Mouse (Mus musculus) 416B (cell line): ENCODE data around the gene Sh2b1.
"Not testable (repeated sequence)": the region's sequence is repeated elsewhere in the genome, so short reads cannot be mapped to it uniquely, and the experiment has no call there.

Experiments used
- DNase-seq: peaks from one replicate; pipeline ENCODE4 v3.0.0; 2011; ENCODE audit warnings: low read depth

Sh2b1 gene

DNA sequence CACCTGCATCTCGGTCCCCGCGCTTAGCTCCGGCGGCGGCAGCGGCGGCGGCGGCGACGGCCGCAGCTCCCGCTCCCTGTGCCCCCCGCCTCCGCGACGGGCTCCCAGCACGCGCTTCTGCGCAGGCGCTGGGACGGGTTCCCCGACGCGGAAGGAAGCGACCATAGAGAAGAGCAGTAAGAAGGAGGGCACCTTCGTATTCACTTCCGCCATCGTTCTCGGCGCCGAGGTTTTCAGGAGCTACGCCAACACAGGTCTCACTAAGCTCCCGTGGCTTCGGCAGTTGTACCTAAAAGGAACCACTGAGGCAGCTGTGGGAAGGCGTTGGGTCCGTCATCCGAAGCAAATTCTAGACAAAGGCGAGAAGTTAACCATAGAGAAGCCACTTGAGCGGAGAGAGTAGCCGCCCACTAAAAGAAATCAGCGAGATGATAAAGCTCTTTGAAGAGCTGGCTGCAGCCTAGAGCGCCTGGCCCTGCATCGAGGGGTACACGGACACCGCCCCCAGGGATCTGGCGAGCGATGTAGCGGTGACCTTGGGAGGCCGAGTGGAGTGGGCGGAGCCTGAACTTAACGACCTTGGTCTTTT is at the start of gene Sh2b1:
Gene Sh2b1 (minus strand): TSS at position 432 of the 589 bp plus-strand sequence.
- DNase-seq, result peak; percentile 96

DNA sequence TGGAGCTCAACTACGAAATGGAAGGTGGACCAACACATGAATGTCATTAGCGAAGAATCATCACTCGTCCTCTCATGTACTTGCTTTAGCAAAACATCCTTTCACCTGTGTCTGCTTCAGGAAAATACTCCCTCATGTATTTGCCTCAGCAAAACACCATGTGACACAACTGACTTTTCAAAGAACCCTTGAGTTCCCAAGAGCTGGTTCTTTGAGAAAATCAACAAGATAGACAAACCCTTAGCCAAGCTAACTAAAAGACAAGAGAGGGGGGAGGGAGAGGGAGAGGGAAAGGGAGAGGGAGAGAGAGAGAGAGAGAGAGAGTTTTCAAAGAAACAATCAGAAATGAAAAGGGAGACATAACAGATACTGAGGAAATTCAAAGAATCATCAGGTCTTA is 48.1 kb upstream of the Sh2b1 start:
- no peak for DNase-seq

- DNase-seq, result no peak
These were observed 44.3 kb upstream of the Sh2b1 start for GRCm38 (mm10) chr7:126519513-126519912.

- no peak for DNase-seq
These were observed 43.2 kb upstream of the Sh2b1 start for GRCm38 (mm10) chr7:126518261-126518941.

GRCm38 (mm10) chr7:126511287-126511686 is 36.1 kb upstream of the Sh2b1 start:
- DNase-seq, result peak; percentile 56

DNA sequence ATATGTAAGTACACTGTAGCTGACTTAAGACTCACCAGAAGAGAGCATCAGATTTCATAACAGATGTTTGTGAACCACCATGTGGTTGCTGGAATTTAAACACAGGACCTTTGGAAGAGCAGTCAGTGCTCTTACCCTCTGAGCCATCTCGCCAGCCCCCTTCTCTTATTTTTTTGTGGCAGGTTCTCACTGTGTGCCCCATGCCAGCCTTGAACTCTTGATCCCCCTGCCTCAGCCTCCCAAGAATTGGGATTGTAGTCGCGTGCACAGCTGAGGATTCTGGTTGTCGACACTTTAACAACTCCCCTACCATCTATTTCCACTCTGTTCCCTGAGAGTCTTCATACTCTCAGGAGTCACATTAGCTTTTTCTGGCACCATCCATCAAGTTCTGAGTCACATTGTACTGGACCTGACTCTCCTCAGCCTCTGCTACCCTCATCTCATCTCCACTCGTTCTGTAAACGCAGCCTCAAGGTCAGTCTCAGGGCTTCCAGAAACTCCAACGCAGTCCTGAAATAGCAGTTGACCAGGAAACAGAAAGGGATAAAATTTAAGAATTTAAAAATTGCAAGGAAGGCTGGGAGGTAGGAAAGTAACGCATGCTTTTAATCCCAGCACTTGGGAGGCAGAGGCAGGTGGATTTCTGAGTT is 32.0 kb upstream of the Sh2b1 start:
- no peak for DNase-seq

- DNase-seq, result no peak
These were observed 29.7 kb upstream of the Sh2b1 start for GRCm38 (mm10) chr7:126504913-126505312.

GRCm38 (mm10) chr7:126503273-126503878 is 28.2 kb upstream of the Sh2b1 start, which contains the start of gene Atxn2l:
Atxn2l (minus strand) TSS chr7:126503437.
- peak; percentile 99 for DNase-seq

DNA sequence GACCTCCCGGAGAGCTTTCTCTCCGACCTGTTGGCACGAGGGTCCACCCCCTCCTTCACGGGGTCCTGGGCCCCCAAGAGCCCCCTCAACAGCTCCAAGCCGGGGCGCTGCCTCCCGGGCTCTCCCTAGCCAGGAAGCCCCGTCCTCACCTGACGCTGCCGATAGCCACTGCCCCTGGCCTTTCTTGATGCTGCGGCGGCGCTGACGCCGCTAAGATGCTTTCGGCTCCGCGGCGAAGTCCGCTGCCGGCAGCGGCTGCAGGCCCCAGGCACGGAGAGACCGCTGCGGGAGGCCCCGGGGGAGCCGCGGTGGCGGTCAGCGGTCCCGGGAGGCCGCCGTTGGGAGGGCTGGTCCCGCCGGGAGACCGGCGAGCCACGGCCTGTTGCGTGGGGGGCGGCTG is 27.5 kb upstream of the Sh2b1 start:
- no peak for DNase-seq

DNA sequence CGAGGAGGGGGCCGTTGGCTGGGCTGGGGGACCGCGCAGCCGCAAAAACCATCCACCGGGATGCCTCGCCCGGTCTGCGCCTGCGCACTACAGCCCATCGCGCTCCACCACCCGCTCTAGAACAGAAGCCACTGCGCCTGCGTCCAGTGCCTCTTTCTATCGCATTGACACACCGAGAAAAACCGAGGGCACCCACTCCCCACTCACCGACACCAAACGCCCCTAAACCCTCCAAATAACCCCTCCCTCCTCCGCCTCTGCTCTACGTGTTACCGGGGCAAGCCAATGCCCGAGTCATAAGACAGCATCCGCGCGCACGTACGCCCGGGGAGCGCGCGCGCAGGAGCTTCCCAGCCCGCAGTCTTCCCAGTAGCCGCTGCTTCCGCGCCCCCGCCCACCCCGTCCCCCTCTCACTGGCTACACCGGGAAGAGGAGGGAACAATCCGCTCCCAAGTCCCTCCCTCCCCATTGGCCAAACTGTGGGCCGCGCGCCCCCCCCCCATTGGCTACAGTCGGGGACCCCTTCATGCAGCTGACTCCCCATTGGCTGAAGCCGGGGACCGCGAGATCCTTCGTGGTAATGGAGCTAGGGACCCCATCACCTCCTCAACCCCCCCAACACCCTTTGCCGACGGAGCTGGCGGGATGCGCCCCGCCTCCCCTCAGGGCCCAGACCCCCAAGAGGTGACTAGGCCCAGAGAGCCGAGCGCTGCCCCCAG is 27.0 kb upstream of the Sh2b1 start:
- DNase-seq, result peak; percentile 98

DNA sequence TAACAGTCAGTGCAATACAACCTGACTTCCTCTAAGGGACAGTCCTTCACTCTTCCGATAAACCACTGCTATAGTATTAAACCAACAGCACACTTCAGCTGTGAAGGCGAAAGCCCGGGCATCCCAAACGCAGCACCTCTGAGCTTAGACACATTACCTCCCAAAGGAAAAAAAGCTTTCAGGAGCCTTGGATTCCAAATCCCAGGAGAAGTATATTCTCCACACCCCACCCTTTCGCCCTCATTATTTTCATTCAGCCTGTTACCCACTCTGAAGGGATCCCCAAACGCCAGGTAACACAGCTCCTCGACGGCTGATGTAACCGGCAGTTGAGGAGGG is 26.4 kb upstream of the Sh2b1 start:
- no peak for DNase-seq

- DNase-seq, result no peak
These were observed 24.2 kb upstream of the Sh2b1 start for GRCm38 (mm10) chr7:126499416-126499815.

DNA sequence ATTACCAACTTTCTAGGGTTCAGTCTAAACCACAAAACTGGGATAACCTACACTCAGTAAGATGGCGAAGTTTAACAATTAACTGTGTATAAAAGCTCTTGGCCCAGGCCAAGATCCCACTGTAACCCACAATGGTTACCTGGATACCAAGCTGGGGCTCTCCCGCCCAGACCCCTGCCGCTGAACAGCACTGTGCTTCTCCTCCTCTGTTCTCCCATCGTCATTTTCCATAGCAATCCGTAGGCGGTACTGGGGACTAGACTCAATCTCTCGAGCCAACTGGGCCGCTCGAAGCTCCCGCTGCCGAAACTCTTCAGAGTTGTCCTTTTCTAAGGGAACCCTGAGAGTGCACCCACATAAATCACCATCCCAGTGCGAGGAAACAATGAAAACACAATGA is 22.7 kb upstream of the Sh2b1 start:
- no peak for DNase-seq

DNA sequence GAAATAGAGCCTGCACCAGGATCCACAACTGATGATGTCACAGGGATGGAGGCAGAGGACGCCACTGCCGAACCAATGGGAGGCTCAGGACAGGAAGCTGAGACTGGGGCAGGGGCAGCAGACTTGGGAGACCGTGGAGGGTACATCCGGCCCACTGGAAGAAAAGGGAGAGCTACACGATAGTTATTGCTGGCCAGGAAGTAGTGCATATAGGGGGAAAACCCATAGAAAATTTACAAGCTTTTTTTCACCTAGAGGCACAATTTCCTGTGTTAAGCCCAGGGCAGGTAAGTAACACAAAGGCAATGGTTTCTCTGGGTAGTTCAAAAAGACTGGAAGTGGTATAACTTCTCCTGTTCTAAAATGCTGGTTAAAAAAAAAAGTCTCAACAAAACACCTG is 21.3 kb upstream of the Sh2b1 start:
- DNase-seq, result no peak

GRCm38 (mm10) chr7:126494120-126494519 is 18.9 kb upstream of the Sh2b1 start:
- DNase-seq, result no peak

- no peak for DNase-seq
These were observed 16.7 kb upstream of the Sh2b1 start for GRCm38 (mm10) chr7:126491973-126492372.

DNA sequence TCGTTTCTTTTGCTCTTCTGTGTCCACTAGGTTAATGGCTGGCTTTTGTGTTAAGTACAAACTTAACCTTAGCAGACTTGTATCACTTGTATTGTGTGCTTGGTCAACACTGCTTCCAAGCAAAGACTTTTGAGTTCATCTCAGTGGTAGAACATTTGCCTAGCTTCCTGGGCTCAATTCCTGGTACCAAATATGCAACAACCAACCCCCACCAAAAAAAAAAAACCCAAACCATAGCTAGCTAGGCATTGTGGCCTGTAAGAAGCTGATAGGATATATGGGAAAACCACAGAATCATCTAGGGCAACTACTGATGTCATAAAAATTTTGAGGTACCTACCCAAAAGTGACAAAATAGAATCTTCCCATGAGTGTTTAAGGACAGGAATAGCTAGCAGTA is 15.8 kb upstream of the Sh2b1 start:
- no peak for DNase-seq

DNA sequence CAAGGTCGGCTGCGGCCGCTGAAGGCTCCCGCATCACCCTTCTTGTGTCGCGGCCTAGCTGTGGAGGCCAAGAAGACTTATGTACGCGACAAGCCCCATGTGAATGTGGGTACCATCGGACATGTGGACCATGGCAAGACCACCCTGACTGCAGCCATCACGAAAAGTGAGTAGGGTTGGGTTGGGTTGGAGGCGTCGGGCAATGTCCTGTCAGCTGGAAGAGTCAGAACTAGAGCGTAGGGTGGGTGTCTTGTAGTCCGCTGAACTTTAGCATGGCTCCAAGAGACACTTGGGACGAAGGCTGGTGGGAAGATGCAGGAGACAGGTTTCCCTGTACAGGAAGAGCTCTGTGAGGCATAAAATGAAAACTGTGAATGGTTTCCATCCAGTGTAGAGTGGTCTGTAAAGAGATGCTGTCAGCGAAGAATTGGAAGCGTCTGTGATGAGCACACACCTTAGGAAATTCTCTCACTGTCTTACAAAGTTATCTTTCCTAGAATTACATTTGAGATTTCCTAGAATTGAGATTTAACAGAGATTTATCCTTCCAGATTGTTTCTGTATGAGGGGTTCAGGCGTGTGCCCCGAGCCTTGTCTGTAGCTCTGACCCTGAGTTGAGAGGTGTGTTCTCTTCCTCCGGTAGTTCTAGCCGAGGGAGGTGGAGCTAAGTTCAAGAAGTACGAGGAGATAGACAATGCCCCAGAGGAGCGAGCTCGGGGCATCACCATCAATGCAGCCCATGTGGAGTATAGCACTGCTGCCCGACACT is 12.6 kb upstream of the Sh2b1 start:
- DNase-seq, result not testable (repeated sequence)

GRCm38 (mm10) chr7:126487052-126487483 is 11.8 kb upstream of the Sh2b1 start, which contains the start of gene Tufm:
Tufm (plus strand) TSS chr7:126487361.
- peak; percentile 98 for DNase-seq

DNA sequence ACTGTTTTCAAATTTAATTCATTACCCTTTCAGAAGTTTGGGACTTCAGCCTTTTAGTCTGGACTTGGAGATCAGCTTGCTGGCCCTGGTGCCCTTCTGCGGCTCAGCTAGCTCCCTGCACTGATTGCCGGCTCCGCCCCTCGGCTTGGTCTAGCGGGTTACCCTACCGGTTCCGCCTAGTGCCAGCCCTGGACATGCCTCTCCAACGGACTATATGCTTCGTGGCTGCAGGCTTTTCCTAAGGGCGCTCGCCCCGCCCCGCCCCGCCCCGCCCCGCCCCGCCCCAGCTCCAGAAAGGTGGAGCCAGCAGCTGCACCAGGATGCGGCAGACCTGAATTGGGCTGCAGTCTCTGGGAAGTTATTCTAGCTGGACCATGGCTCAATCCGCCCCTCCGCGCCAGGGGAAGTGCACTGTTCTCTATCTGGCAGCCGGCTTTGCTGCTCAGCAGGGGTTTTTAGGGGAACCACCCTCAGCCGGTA is 7.2 kb upstream of the Sh2b1 start:
- DNase-seq, result peak; percentile 97

GRCm38 (mm10) chr7:126481699-126482098 is 6.5 kb upstream of the Sh2b1 start:
- DNase-seq, result peak; percentile 66
